Mouse (Mus musculus): ENCODE measurements at regions not wholly inside any gene's neighbourhood (a gene's known extent, or its start where the extent isn't known, plus 50 kb on each side); places are given as distances from the start of the nearest gene placed in this dataset.

- DNase-seq (ENCODE audit: low spot score in 2 of 2): no peak
Observed at GRCm38 (mm10) chr19:14891689-14892389, 294.0 kb upstream of the Tle4 start.

GRCm38 (mm10) chr19:14891090-14891428 is 293.2 kb upstream of the Tle4 start:
- DNase-seq (ENCODE audit: low spot score in 2 of 2): no peak

GRCm38 (mm10) chr19:14890241-14891089 is 292.6 kb upstream of the Tle4 start:
- DNase-seq (ENCODE audit: low spot score in 2 of 2): no peak

GRCm38 (mm10) chr19:14889794-14890193 is 291.9 kb upstream of the Tle4 start:
- no peak for DNase-seq (ENCODE audit: low spot score in 2 of 2)

- no peak for DNase-seq (ENCODE audit: low spot score in 2 of 2)
Observed at GRCm38 (mm10) chr19:14883707-14884421, 286.0 kb upstream of the Tle4 start.

GRCm38 (mm10) chr19:14880818-14881217 is 283.0 kb upstream of the Tle4 start:
- no peak for DNase-seq (ENCODE audit: low spot score in 2 of 2)

- no peak for DNase-seq (ENCODE audit: low spot score in 2 of 2)
Observed at GRCm38 (mm10) chr19:14873986-14874385, 276.1 kb upstream of the Tle4 start.

GRCm38 (mm10) chr19:14871178-14871867 is 273.5 kb upstream of the Tle4 start:
- DNase-seq (ENCODE audit: low spot score in 2 of 2): no peak

GRCm38 (mm10) chr19:14862654-14863468 is 265.0 kb upstream of the Tle4 start:
- no peak for DNase-seq (ENCODE audit: low spot score in 2 of 2)

GRCm38 (mm10) chr19:14855036-14855435 is 257.2 kb upstream of the Tle4 start:
- no peak for DNase-seq (ENCODE audit: low spot score in 2 of 2)

GRCm38 (mm10) chr19:14853416-14853815 is 255.6 kb upstream of the Tle4 start:
- no peak for DNase-seq (ENCODE audit: low spot score in 2 of 2)

GRCm38 (mm10) chr19:14849561-14849960 is 251.7 kb upstream of the Tle4 start:
- no peak for DNase-seq (ENCODE audit: low spot score in 2 of 2)

- no peak for DNase-seq (ENCODE audit: low spot score in 2 of 2)
Observed at GRCm38 (mm10) chr19:14847120-14847519, 249.3 kb upstream of the Tle4 start.

GRCm38 (mm10) chr19:14835629-14836028 is 237.8 kb upstream of the Tle4 start:
- no peak for DNase-seq (ENCODE audit: low spot score in 2 of 2)

GRCm38 (mm10) chr19:14816354-14816753 is 218.5 kb upstream of the Tle4 start:
- DNase-seq (ENCODE audit: low spot score in 2 of 2): no peak

- DNase-seq (ENCODE audit: low spot score in 2 of 2): no peak
Observed at GRCm38 (mm10) chr19:14806787-14807186, 208.9 kb upstream of the Tle4 start.

GRCm38 (mm10) chr19:14802909-14803650 is 205.2 kb upstream of the Tle4 start:
- DNase-seq (ENCODE audit: low spot score in 2 of 2): no peak

- DNase-seq (ENCODE audit: low spot score in 2 of 2): no peak
Observed at GRCm38 (mm10) chr19:14801669-14802068, 203.8 kb upstream of the Tle4 start.

GRCm38 (mm10) chr19:14799002-14799401 is 201.2 kb upstream of the Tle4 start:
- DNase-seq (ENCODE audit: low spot score in 2 of 2): no peak

GRCm38 (mm10) chr19:14798417-14798816 is 200.6 kb upstream of the Tle4 start:
- no peak for DNase-seq (ENCODE audit: low spot score in 2 of 2)

All from spleen, postnatal 14 days (tissue).